In the genomic region with DNA sequence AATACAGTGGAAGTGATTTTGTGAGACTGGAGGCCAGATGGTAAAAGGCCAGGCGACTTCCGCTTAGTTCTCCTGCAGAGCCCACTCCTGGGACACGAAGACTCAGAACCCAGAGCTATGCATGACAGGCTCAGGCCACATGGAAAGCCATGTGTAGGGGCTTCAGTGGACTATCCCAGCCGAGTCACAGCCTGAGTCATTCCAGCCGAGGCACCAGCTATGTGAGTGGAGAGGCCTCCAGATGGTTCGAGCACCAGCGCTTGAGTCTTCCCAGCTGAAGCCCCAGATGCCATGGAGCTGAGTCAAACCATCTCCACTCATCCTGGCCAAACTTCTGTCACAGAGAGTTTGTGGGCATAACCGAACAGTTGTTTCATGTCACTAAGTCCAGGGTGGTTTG, we compare ENCODE assay signal across 20 mouse cellular contexts. TPM values are rescaled to one million over a fixed set of nuclear protein-coding genes. Genes with fewer than 3 reads are reported as not detected.
DNase-seq lines count a peak whose midpoint lies in the region; ATAC-seq and TF ChIP-seq lines count a peak whose summit lies in the region.
"Had no signal": no experiment of that assay in that cellular context is flagged by ENCODE, and none has a peak within 500 bp of the region (broad histone marks: within the 10 kb centered on the region; RNA-seq: fewer than 3 reads in every experiment).

No protein-coding gene starts in this region.

- no peak overlapping the region for H3K4me2 ChIP-seq in embryonic facial prominence, embryonic 15.5 days (replicated peaks)
- H3K4me2 ChIP-seq: heart, embryonic 12.5 days; limb, embryonic 12.5 days; liver, embryonic 15.5 days; midbrain, embryonic 12.5 days had no signal

- H3K9ac ChIP-seq in embryonic facial prominence, embryonic 15.5 days = no peak overlapping the region
- H3K9ac ChIP-seq: heart, embryonic 12.5 days; limb, embryonic 12.5 days; liver, embryonic 15.5 days; midbrain, embryonic 12.5 days had no signal

- intact Hi-C loops in left cerebral cortex, adult 2 months (cut with DNase I) = no loop called here

- 64% methylated on average over 8 of the region's 8 CpGs for WGBS in embryonic facial prominence, embryonic 15.5 days

- H3K9me3 ChIP-seq in embryonic facial prominence, embryonic 15.5 days (replicated peaks) = no peaks in the 10 kb centered on the region
- H3K9me3 ChIP-seq: heart, embryonic 12.5 days; limb, embryonic 12.5 days; liver, embryonic 15.5 days; midbrain, embryonic 12.5 days had no signal

- H3K36me3 ChIP-seq in embryonic facial prominence, embryonic 15.5 days = no peaks in the 10 kb centered on the region
- H3K36me3 ChIP-seq: heart, embryonic 12.5 days; limb, embryonic 12.5 days; liver, embryonic 15.5 days; midbrain, embryonic 12.5 days had no signal

- H3K27ac ChIP-seq in left cerebral cortex, adult 2 months = no peak overlapping the region
- H3K27ac ChIP-seq in embryonic facial prominence, embryonic 15.5 days (replicated peaks) = no peak overlapping the region
- H3K27ac ChIP-seq: limb, embryonic 12.5 days; liver, embryonic 15.5 days; midbrain, embryonic 12.5 days had no signal

- no peak for TF ChIP-seq CTCF in left cerebral cortex, adult 2 months (IDR thresholded peaks at IDR 0.05)

- peak; percentile 14 to 32 for DNase-seq in left cerebral cortex, adult 18-20 months (ENCODE audit: low spot score in 2 of 2)
- no peak for DNase-seq in left cerebral cortex, adult 2 months (ENCODE audit: extremely low spot score in 1 of 2, low spot score in 2 of 2)
- DNase-seq in layer of hippocampus, adult 9-11 months = peak; percentile 45
- peak; percentile 29 for DNase-seq in lung, postnatal 14 days
- no peak for DNase-seq in kidney, adult 11 months
- DNase-seq in cerebellum, adult 11 months = no peak
- DNase-seq in c-Kit-positive CD71-positive TER-119-positive erythroid progenitor cells, embryonic 14.5 days (ENCODE audit: low spot score) = no peak
- DNase-seq: cerebellum, adult 8-10 months; gastrocnemius, postnatal 14 days; kidney, postnatal 36 days had no signal

- peak; percentile 63 for ATAC-seq in embryonic facial prominence, embryonic 15.5 days (ENCODE audit: insufficient number of reproducible peaks, low FRiP score, low TSS enrichment, low read depth)
- ATAC-seq: activated CD4-positive, CD25-positive, alpha-beta regulatory T cell, adult 4 months; CD4-positive, CD25-positive, alpha-beta regulatory T cell, adult 4 months; forebrain, embryonic 14.5 days; intestine, postnatal 0 days had no signal

- no peaks in the 10 kb centered on the region; the same call in 1 of the 2 replicates for H3K27me3 ChIP-seq in embryonic facial prominence, embryonic 15.5 days
- H3K27me3 ChIP-seq: limb, embryonic 12.5 days; midbrain, embryonic 12.5 days had no signal

- no peak overlapping the region for H3K4me3 ChIP-seq in left cerebral cortex, adult 2 months
- no peak overlapping the region for H3K4me3 ChIP-seq in embryonic facial prominence, embryonic 15.5 days (replicated peaks)
- H3K4me3 ChIP-seq: heart, embryonic 12.5 days; limb, embryonic 12.5 days; liver, embryonic 15.5 days; midbrain, embryonic 12.5 days; myocyte had no signal

- 0 out of 2 replicates have a peak, but pooled peaks cover 2% of the 10 kb centered on the region for H3K4me1 ChIP-seq in embryonic facial prominence, embryonic 15.5 days
- H3K4me1 ChIP-seq: heart, embryonic 12.5 days; limb, embryonic 12.5 days; liver, embryonic 15.5 days; midbrain, embryonic 12.5 days had no signal

RNA-seq across cellular contexts. Expression of a gene that starts 29.5 kb away (rescaled TPM):
- 10 to 100 TPM; 37.7 to 39.1 TPM for total RNA-seq in left cerebral cortex, adult 18-20 months (2021)
- total RNA-seq in left cerebral cortex, adult 2 months (2021) = 10 to 100 TPM; 38.5 to 42.3 TPM
- 39.6 and 41.8 TPM in 2 replicates for polyA plus RNA-seq in embryonic facial prominence, embryonic 15.5 days (2015; fragmentation: Nextera tagmentation; extraction: Ambion mirVana)

Comparison
In these comparisons a context has a peak if more than half of its experiments do, and no peak if none do; other contexts are left out.
1. DNase-seq: peak in left cerebral cortex, adult 18-20 months (2 of 2), layer of hippocampus, adult 9-11 months (single experiment) and lung, postnatal 14 days (single experiment); none in left cerebral cortex, adult 2 months (0 of 2), kidney, adult 11 months (single experiment), cerebellum, adult 11 months (single experiment) and c-Kit-positive CD71-positive TER-119-positive erythroid progenitor cells, embryonic 14.5 days (single experiment).